Comparison of ENCODE assay signal across 12 mouse cellular contexts in the genomic region with DNA sequence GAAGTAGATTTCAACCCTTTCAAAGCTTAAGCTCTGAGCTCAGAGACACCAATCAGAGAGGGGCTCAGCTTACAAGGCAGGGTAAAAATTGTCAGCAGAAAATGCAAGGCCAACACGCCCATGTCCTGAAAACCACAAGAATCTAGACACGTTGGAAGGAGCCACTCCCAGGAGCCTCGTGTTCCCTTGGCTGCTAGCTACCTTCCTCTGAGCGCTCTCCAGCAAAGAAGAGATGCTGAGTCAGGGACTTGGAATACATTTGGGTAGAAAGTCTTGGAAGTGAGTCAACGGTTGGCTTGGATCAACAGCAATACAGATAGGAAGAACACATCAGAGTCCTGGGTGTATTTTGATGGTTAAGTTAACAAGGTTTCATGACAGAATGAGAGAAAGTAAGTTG.
DNase-seq lines count a peak whose midpoint lies in the region; ATAC-seq lines count a peak whose summit lies in the region.
"Had no signal": no experiment of that assay in that cellular context is flagged by ENCODE, and none has a peak within 500 bp of the region (broad histone marks: within the 10 kb centered on the region; RNA-seq: fewer than 3 reads in every experiment).

No protein-coding gene starts in this region.

- no peaks in the 10 kb centered on the region for H3K36me3 ChIP-seq in forebrain, embryonic 14.5 days (ENCODE audit: control insufficient read depth, insufficient read depth, low read length)
- H3K36me3 ChIP-seq in forebrain, embryonic 16.5 days (ENCODE audit: control insufficient read depth, insufficient read depth): no peaks in the 10 kb centered on the region
- H3K36me3 ChIP-seq in embryonic facial prominence, embryonic 15.5 days: no peaks in the 10 kb centered on the region
- no peaks in the 10 kb centered on the region for H3K36me3 ChIP-seq in hindbrain, embryonic 10.5 days
- H3K36me3 ChIP-seq: lung, embryonic 15.5 days had no signal

- H3K27ac ChIP-seq in forebrain, embryonic 14.5 days (ENCODE audit: low read depth, low read length): no peak overlapping the region
- H3K27ac ChIP-seq in forebrain, embryonic 16.5 days (ENCODE audit: low read length): no peak overlapping the region
- 0 out of 2 replicates have a peak overlapping the region, but pooled peaks have one; percentile 17 for H3K27ac ChIP-seq in embryonic facial prominence, embryonic 15.5 days (replicated peaks)
- no peak overlapping the region for H3K27ac ChIP-seq in hindbrain, embryonic 10.5 days
- H3K27ac ChIP-seq: lung, embryonic 15.5 days had no signal

- peaks cover 8% of the 10 kb centered on the region; the same call in 1 of the 2 replicates for H3K4me1 ChIP-seq in forebrain, embryonic 14.5 days (ENCODE audit: control insufficient read depth, insufficient read depth, low read length)
- peaks cover 7% of the 10 kb centered on the region; the same call in 1 of the 2 replicates for H3K4me1 ChIP-seq in forebrain, embryonic 16.5 days (replicated peaks; ENCODE audit: control insufficient read depth, insufficient read depth, low read length)
- 0 out of 2 replicates have a peak, but pooled peaks cover 5% of the 10 kb centered on the region for H3K4me1 ChIP-seq in embryonic facial prominence, embryonic 15.5 days
- peaks cover 7% of the 10 kb centered on the region; the same call in 1 of the 2 replicates for H3K4me1 ChIP-seq in hindbrain, embryonic 10.5 days (replicated peaks)
- H3K4me1 ChIP-seq: lung, embryonic 15.5 days had no signal

- H3K4me2 ChIP-seq in forebrain, embryonic 14.5 days (ENCODE audit: low read length): no peak overlapping the region
- H3K4me2 ChIP-seq in forebrain, embryonic 16.5 days (ENCODE audit: low read length): no peak overlapping the region
- H3K4me2 ChIP-seq in embryonic facial prominence, embryonic 15.5 days (replicated peaks): no peak overlapping the region
- H3K4me2 ChIP-seq: lung, embryonic 15.5 days had no signal

- peak; percentile 17 for DNase-seq in forebrain, embryonic 14.5 days (ENCODE audit: low spot score)
- peak; percentile 2 to 3 for DNase-seq in right cerebral cortex, adult 2 months (ENCODE audit: low spot score in 2 of 2)
- DNase-seq in right cerebral cortex, postnatal 4 days: no peak
- peak; percentile 59 for DNase-seq in skeletal muscle tissue, adult 2 months (ENCODE audit: low read depth, low spot score)
- no peak for DNase-seq in hindbrain, embryonic 10.5 days (ENCODE audit: low spot score)
- no peak for DNase-seq in cerebellum, adult 8-10 months
- DNase-seq: cerebellum, adult 9-11 months; kidney, postnatal 4 days had no signal

- no peak for ATAC-seq in forebrain, embryonic 14.5 days
- no peak for ATAC-seq in forebrain, embryonic 16.5 days
- ATAC-seq in embryonic facial prominence, embryonic 15.5 days (ENCODE audit: insufficient number of reproducible peaks, low FRiP score, low TSS enrichment, low read depth): peak; percentile 47; the same call in 1 of the 2 replicates
- ATAC-seq: activated CD4-positive, CD25-positive, alpha-beta regulatory T cell, adult 4 months had no signal

- no peaks in the 10 kb centered on the region for H3K9me3 ChIP-seq in forebrain, embryonic 14.5 days (replicated peaks; ENCODE audit: control insufficient read depth, low read length)
- no peaks in the 10 kb centered on the region for H3K9me3 ChIP-seq in forebrain, embryonic 16.5 days (ENCODE audit: control insufficient read depth, low read length)
- no peaks in the 10 kb centered on the region for H3K9me3 ChIP-seq in embryonic facial prominence, embryonic 15.5 days (replicated peaks)
- no peaks in the 10 kb centered on the region for H3K9me3 ChIP-seq in hindbrain, embryonic 10.5 days
- H3K9me3 ChIP-seq: lung, embryonic 15.5 days had no signal

- H3K27me3 ChIP-seq in forebrain, embryonic 14.5 days (replicated peaks; ENCODE audit: control insufficient read depth, insufficient read depth, low read length): 0 out of 2 replicates have a peak, but pooled peaks cover 5% of the 10 kb centered on the region
- peaks cover 4% of the 10 kb centered on the region; the same call in 1 of the 2 replicates for H3K27me3 ChIP-seq in forebrain, embryonic 16.5 days (replicated peaks; ENCODE audit: control insufficient read depth, insufficient read depth, low read length)
- no peaks in the 10 kb centered on the region for H3K27me3 ChIP-seq in embryonic facial prominence, embryonic 15.5 days
- no peaks in the 10 kb centered on the region for H3K27me3 ChIP-seq in hindbrain, embryonic 10.5 days (ENCODE audit: insufficient read depth, poor library complexity, severe bottlenecking)
- H3K27me3 ChIP-seq: lung, embryonic 15.5 days had no signal

- 83% methylated on average over 5 of the region's 5 CpGs for WGBS in forebrain, embryonic 14.5 days
- 67% methylated on average over 5 of the region's 5 CpGs for WGBS in forebrain, embryonic 16.5 days
- 30% methylated on average over 5 of the region's 5 CpGs for WGBS in embryonic facial prominence, embryonic 15.5 days
- WGBS in hindbrain, embryonic 10.5 days: 82% methylated on average over 5 of the region's 5 CpGs

- H3K4me3 ChIP-seq in forebrain, embryonic 14.5 days (ENCODE audit: low read depth, low read length): no peak overlapping the region
- H3K4me3 ChIP-seq in forebrain, embryonic 16.5 days (replicated peaks; ENCODE audit: low read length): no peak overlapping the region
- no peak overlapping the region for H3K4me3 ChIP-seq in embryonic facial prominence, embryonic 15.5 days (replicated peaks)
- H3K4me3 ChIP-seq in hindbrain, embryonic 10.5 days: no peak overlapping the region
- H3K4me3 ChIP-seq: lung, embryonic 15.5 days had no signal

- H3K9ac ChIP-seq in forebrain, embryonic 14.5 days (ENCODE audit: low read length): no peak overlapping the region
- no peak overlapping the region for H3K9ac ChIP-seq in forebrain, embryonic 16.5 days (replicated peaks; ENCODE audit: low read depth, low read length)
- H3K9ac ChIP-seq in embryonic facial prominence, embryonic 15.5 days: no peak overlapping the region
- H3K9ac ChIP-seq: lung, embryonic 15.5 days had no signal

Comparison
In these comparisons a context has a peak if more than half of its experiments do, and no peak if none do; other contexts are left out.
1. DNase-seq: peak in forebrain, embryonic 14.5 days (single experiment), right cerebral cortex, adult 2 months (2 of 2) and skeletal muscle tissue, adult 2 months (single experiment); none in right cerebral cortex, postnatal 4 days (single experiment), hindbrain, embryonic 10.5 days (single experiment) and cerebellum, adult 8-10 months (single experiment).